Mouse (Mus musculus) heart, adult 2 months (tissue): Measurements from ENCODE around the gene Rfx7.

Experiments used
- CTCF ChIP-seq: fragments of 200-600 bp; IDR thresholded peaks from 2 replicates; pipeline ENCODE4 v1.8.1; 2022; ENCODE audit warnings: antibody characterized with exemption, mild to moderate bottlenecking, moderate library complexity
- EP300 ChIP-seq: fragments of 200-500 bp; IDR thresholded peaks from 2 replicates; pipeline ENCODE4 v1.6.1; 2011; ENCODE audit warnings: low read depth, low read length, control low read depth; ENCODE audit not compliant: insufficient read depth
- POLR2A ChIP-seq: fragments of 200-500 bp; IDR thresholded peaks from 2 replicates; pipeline ENCODE4 v1.6.1; 2011; ENCODE audit warnings: mild to moderate bottlenecking, low read depth, low read length, control low read depth; ENCODE audit not compliant: insufficient read depth

- TF ChIP-seq EP300 (no peak), CTCF (no peak), POLR2A (no peak)
These were observed 35.1 kb downstream of the Rfx7 start for GRCm38 (mm10) chr9:72567116-72567515.
